Mouse (Mus musculus): Measurements from ENCODE around the gene Tssk1.

DNA sequence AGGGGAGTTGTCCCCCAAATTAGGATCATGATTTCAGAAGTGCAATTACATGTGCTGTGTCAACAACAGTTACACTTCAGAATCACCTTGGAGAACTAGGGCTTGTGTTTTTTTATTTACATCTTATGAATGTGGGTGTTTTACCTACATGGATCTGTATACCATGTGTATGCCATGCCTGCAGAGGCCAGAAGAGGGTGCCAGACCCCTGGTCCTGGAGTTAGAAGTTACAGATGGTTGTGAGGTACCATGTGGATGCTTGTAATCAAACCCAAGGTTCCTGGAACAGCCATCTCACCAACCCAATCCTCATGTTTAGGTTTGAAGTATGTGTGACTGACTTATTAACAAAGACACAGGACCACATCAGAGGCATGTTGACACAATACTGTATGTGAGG lies 35.4 kb upstream of the Tssk1 start:
- no peak for TF ChIP-seq POLR2A (IDR thresholded peaks at IDR 0.05; ENCODE audit: low read depth, low read length)
- peak; percentile 69 for TF ChIP-seq CTCF (conservative IDR thresholded peaks at IDR 0.05; ENCODE audit: insufficient read depth, insufficient read length, low read depth, low read length)

All from kidney, adult 2 months (tissue).